Mouse (Mus musculus) liver, adult 2 months (tissue): ENCODE data around the gene Ldb1. TPM values are rescaled to one million over a fixed set of nuclear protein-coding genes. Genes with fewer than 3 reads are reported as not detected.

Experiments
- DNase-seq: peaks from one replicate; pipeline ENCODE4 v3.0.0-alpha.2; 2011; ENCODE audit warnings: low read depth, low spot score; ENCODE audit errors: extremely low read depth
- H3K27ac ChIP-seq: fragments of 200-500 bp; replicated peaks from 2 replicates; pipeline ENCODE4 v1.5.1; 2012; ENCODE audit warnings: low read depth, mild to moderate bottlenecking, control low read depth, inconsistent platforms, low read length; ENCODE audit not compliant: insufficient read depth
- H3K27me3 ChIP-seq: fragments of 200-500 bp; 2 replicates; pipeline ENCODE4 v1.6.1; 2012; ENCODE audit warnings: mild to moderate bottlenecking, moderate library complexity, low read length, inconsistent platforms; ENCODE audit not compliant: control insufficient read depth, insufficient read depth
- H3K36me3 ChIP-seq: fragments of 200-500 bp; 2 replicates; pipeline ENCODE4 v1.6.1; 2012; ENCODE audit warnings: low read length, inconsistent platforms; ENCODE audit not compliant: control insufficient read depth, insufficient read depth
- H3K4me1 ChIP-seq: fragments of 200-500 bp; 2 replicates; pipeline ENCODE4 v1.6.1; 2011; ENCODE audit warnings: low read length; ENCODE audit not compliant: control insufficient read depth, insufficient read depth
- H3K4me3 ChIP-seq: fragments of 200-500 bp; 2 replicates; pipeline ENCODE4 v1.5.1; 2011; ENCODE audit warnings: low read depth, mild to moderate bottlenecking, control low read depth, low read length, moderate library complexity; ENCODE audit not compliant: insufficient read depth
- H3K79me2 ChIP-seq: fragments of 200-500 bp; 2 replicates; pipeline ENCODE4 v1.6.1; 2012; ENCODE audit warnings: inconsistent platforms, mild to moderate bottlenecking, low read length, moderate library complexity; ENCODE audit not compliant: control insufficient read depth, insufficient read depth
- H3K9ac ChIP-seq: fragments of 200-500 bp; 2 replicates; pipeline ENCODE4 v1.6.1; 2012; ENCODE audit warnings: low read depth, mild to moderate bottlenecking, control low read depth, inconsistent platforms, low read length
- CTCF ChIP-seq: fragments of 200-500 bp; IDR thresholded peaks from 2 replicates; pipeline ENCODE4 v1.5.1; 2011; ENCODE audit warnings: low read depth, low read length, control low read depth
- POLR2A ChIP-seq: fragments of 200-500 bp; IDR thresholded peaks from 2 replicates; pipeline ENCODE4 v1.6.1; 2011; ENCODE audit warnings: low read length, control low read depth; ENCODE audit not compliant: insufficient read depth; ENCODE audit errors: extremely low read depth
- WGBS: fragments of 180-500 bp; shearing (Covaris S2); methylation state at CpG from one replicate; pipeline ENCODE4 v1.1.7; 2018; 5-methylcytosine and 5-hydroxymethylcytosine counted together
- polyA plus RNA-seq: library from polyadenylated mRNA; depleted of rRNA; stranded (reverse); fragments of >200 nt; gene quantifications from 2 replicates; pipeline ENCODE4 v1.2.3, GENCODE M21; 2012; rRNA removed
- total RNA-seq: library from RNA; depleted of rRNA; stranded (reverse); fragments of >200 nt; gene quantifications from 2 replicates; pipeline ENCODE4 v1.2.3, GENCODE M21; 2014; rRNA removed

Ldb1 gene
- 14.9 and 18.1 TPM in 2 replicates for total RNA-seq
- polyA plus RNA-seq = 27.9 and 42.1 TPM in 2 replicates

DNA sequence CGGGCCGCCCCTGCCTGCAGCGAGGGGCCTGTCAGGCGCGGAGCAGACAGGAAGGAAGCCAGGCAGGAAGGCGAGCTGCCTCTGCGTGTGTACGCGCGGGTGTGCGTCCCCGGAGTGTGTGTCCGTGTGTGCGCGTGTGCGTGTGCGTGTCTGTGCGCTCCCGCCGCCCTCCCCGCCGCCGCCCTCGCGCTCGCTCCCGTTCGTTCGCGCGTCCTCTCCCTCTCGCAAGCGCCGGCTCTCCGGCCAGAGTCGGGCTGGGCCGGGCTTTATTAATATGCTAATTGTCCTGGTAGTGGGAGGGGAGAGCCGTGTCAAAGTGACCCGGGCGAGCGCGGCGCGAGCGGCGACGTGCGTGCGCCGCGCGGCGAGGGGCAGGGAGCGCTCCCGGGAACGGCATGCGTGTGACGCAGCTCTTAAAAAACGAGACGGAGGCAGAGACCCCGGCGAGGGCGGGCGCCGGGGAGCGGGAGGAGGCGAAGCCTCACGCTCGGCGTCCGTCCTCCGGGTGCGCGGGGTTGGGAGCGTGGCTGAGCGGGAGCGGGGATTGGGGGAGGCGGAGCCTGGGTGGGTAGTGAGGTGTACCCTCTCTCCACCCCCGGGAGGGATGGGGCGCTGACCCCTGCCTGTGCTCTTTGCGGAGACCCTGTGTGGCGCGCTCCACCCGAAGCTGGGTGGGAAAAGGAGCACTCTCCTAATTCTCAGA lies at the start of gene Ldb1:
TSS of gene Ldb1 (minus strand) at position 222 of the 703 bp plus-strand sequence.
- peaks cover 14% of the 10 kb centered on the region; the same call in 1 of the 2 replicates for H3K79me2 ChIP-seq
- no peaks in the 10 kb centered on the region for H3K36me3 ChIP-seq
- peak within 1 kb of the TSS; percentile 79 for H3K4me3 ChIP-seq
- no peak for TF ChIP-seq CTCF
- TF ChIP-seq POLR2A = peak; percentile 76
- under 1% methylated on average over 83 of the region's 84 CpGs for WGBS
- peak; percentile 67 for DNase-seq
- peak within 1 kb of the TSS; percentile 81 for H3K9ac ChIP-seq
- no peaks in the 10 kb centered on the region for H3K27me3 ChIP-seq
- H3K27ac ChIP-seq = peak within 1 kb of the TSS; percentile 86
- peaks cover 15% of the 10 kb centered on the region for H3K4me1 ChIP-seq

GRCm38 (mm10) chr19:46094144-46094543 lies 49.1 kb upstream of the Ldb1 start:
- H3K79me2 ChIP-seq = no peaks in the 10 kb centered on the region
- 100% methylated on average over 2 of the region's 2 CpGs for WGBS
- TF ChIP-seq POLR2A (no peak), CTCF (no peak)

GRCm38 (mm10) chr19:46091641-46092040 lies 46.6 kb upstream of the Ldb1 start:
- 0 out of 2 replicates have a peak overlapping the region, but pooled peaks have one; percentile 36 for H3K9ac ChIP-seq
- no peak for TF ChIP-seq CTCF
- no peak for TF ChIP-seq POLR2A
- no peaks in the 10 kb centered on the region for H3K36me3 ChIP-seq
- 25% methylated on average over 4 of the region's 4 CpGs for WGBS
- H3K79me2 ChIP-seq = no peaks in the 10 kb centered on the region
- no peak overlapping the region for H3K4me3 ChIP-seq
- peak; percentile 94 for DNase-seq
- peak overlapping the region; percentile 82 for H3K27ac ChIP-seq
- H3K27me3 ChIP-seq = no peaks in the 10 kb centered on the region
- H3K4me1 ChIP-seq = peaks cover 35% of the 10 kb centered on the region

More at GRCm38 (mm10) chr19:46094144-46094543, 49.1 kb upstream of the Ldb1 start:
- H3K27ac ChIP-seq = no peak overlapping the region
- H3K4me1 ChIP-seq = peaks cover 31% of the 10 kb centered on the region
- DNase-seq = no peak
- H3K4me3 ChIP-seq = no peak overlapping the region
- no peaks in the 10 kb centered on the region for H3K36me3 ChIP-seq
- no peak overlapping the region for H3K9ac ChIP-seq
- no peaks in the 10 kb centered on the region for H3K27me3 ChIP-seq

GRCm38 (mm10) chr19:46087871-46088270 lies 42.9 kb upstream of the Ldb1 start:
- H3K79me2 ChIP-seq = no peaks in the 10 kb centered on the region
- peak overlapping the region; percentile 47; the same call in 1 of the 2 replicates for H3K27ac ChIP-seq
- H3K4me1 ChIP-seq = peaks cover 31% of the 10 kb centered on the region
- 46% methylated on average over 7 of the region's 7 CpGs for WGBS
- H3K27me3 ChIP-seq = no peaks in the 10 kb centered on the region
- TF ChIP-seq CTCF = no peak
- no peak for TF ChIP-seq POLR2A
- peak; percentile 85 for DNase-seq
- peaks cover 16% of the 10 kb centered on the region for H3K36me3 ChIP-seq
- no peak overlapping the region for H3K9ac ChIP-seq
- H3K4me3 ChIP-seq = no peak overlapping the region

DNA sequence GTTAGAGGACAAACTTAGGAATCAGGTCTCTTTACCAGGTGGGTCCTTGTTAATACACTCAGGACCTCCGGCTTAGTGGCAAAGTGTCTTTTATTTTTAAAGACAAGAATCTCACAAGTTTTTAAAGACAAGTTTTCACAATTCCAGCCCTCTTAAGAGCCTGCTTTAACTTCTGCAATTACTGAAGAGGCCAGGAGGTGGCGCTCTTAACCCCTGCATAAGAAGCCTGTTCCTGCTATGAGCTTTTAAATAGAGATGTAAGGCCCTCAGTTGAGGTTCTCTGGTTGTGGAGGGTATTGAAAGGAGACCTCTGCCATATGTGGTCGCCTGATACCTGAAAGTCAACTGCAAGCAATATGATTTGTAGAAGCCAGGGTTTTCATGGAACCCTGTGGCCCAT lies 41.3 kb upstream of the Ldb1 start:
- peak; percentile 78 for DNase-seq
- Histone ChIP-seq H3K36me3 (peaks cover 29% of the 10 kb centered on the region), H3K27ac (no peak overlapping the region), H3K27me3 (no peaks in the 10 kb centered on the region), H3K79me2 (no peaks in the 10 kb centered on the region), H3K4me3 (no peak overlapping the region), H3K9ac (no peak overlapping the region), H3K4me1 (peaks cover 19% of the 10 kb centered on the region)
- WGBS = 49% methylated on average over 3 of the region's 3 CpGs
- TF ChIP-seq POLR2A (no peak), CTCF (peak; percentile 23; the same call in 1 of the 2 replicates)

- Histone ChIP-seq H3K79me2 (no peaks in the 10 kb centered on the region), H3K4me1 (peaks cover 11% of the 10 kb centered on the region), H3K4me3 (no peak overlapping the region), H3K9ac (no peak overlapping the region), H3K36me3 (peaks cover 39% of the 10 kb centered on the region), H3K27ac (no peak overlapping the region), H3K27me3 (no peaks in the 10 kb centered on the region)
- DNase-seq = no peak
- no peak for TF ChIP-seq CTCF
- TF ChIP-seq POLR2A = no peak
- WGBS = 95% methylated on average over 8 of the region's 8 CpGs
Observed at GRCm38 (mm10) chr19:46085185-46085584, 40.2 kb upstream of the Ldb1 start.
